In genomic region chr9:40192098-40193038, GRCm38 (mm10) we compare ENCODE assay signal across 8 mouse cellular contexts. TPM values are rescaled to one million over a fixed set of nuclear protein-coding genes. Genes with fewer than 3 reads are reported as not detected.
DNase-seq lines count a peak whose midpoint lies in the region; ATAC-seq lines count a peak whose summit lies in the region.

Gene Zfp202 (plus strand): TSS chr9:40192316.

- peak within 1 kb of the TSS; percentile 73 for H3K4me3 ChIP-seq in intestine, embryonic 14.5 days (ENCODE audit: low read depth, low read length)

- peak; percentile 96 for ATAC-seq in intestine, embryonic 14.5 days (replicated peaks; ENCODE audit: low FRiP score, low TSS enrichment, low read depth)
- ATAC-seq in megakaryocyte-erythroid progenitor cell, adult 5-6 weeks (replicated peaks; ENCODE audit: low FRiP score, low TSS enrichment, poor library complexity, severe bottlenecking): peak; percentile 90

- intact Hi-C loops in left cerebral cortex, postnatal 14 days (cut with DNase I): no loop called here

- peak; percentile 81 to 82 for DNase-seq in adrenal gland, adult 18-20 months (ENCODE audit: low spot score in 2 of 2)
- DNase-seq in embryo, embryonic 10.5 days (ENCODE audit: low spot score): peak; percentile 92
- peak; percentile 85 for DNase-seq in gastrocnemius, postnatal 25 days
- DNase-seq in intestine, embryonic 14.5 days (ENCODE audit: low spot score): peak; percentile 88
- DNase-seq in left cerebral cortex, postnatal 14 days (ENCODE audit: low spot score in 2 of 2): peak; percentile 82 to 89
- DNase-seq in right cerebral cortex, postnatal 14 days: peak; percentile 86
- peak; percentile 85 for DNase-seq in urinary bladder, postnatal 25 days (ENCODE audit: low spot score)

- H3K27ac ChIP-seq in intestine, embryonic 14.5 days (ENCODE audit: low read depth): peak within 1 kb of the TSS; percentile 73

- peak within 1 kb of the TSS; percentile 78 for H3K9ac ChIP-seq in intestine, embryonic 14.5 days (ENCODE audit: low read length)

- no peaks in the 10 kb centered on the region for H3K9me3 ChIP-seq in intestine, embryonic 14.5 days (ENCODE audit: control insufficient read depth, low read length)

- H3K4me1 ChIP-seq in intestine, embryonic 14.5 days (replicated peaks; ENCODE audit: control insufficient read depth, insufficient read depth, low read length): peaks cover 10% of the 10 kb centered on the region

- H3K36me3 ChIP-seq in intestine, embryonic 14.5 days (ENCODE audit: control insufficient read depth, insufficient read depth, low read length): no peaks in the 10 kb centered on the region

- H3K4me2 ChIP-seq in intestine, embryonic 14.5 days (ENCODE audit: low read length): peak within 1 kb of the TSS; percentile 88

- WGBS in intestine, embryonic 14.5 days: under 1% methylated on average over 62 of the region's 63 CpGs

- no peaks in the 10 kb centered on the region for H3K27me3 ChIP-seq in intestine, embryonic 14.5 days (replicated peaks; ENCODE audit: control insufficient read depth, insufficient read depth, low read length)

RNA-seq across cellular contexts. Expression of gene Zfp202, which starts in this region (rescaled TPM):
- 1 to 10 TPM; 3.1 to 5.0 TPM for total RNA-seq in adrenal gland, adult 18-20 months (2021)
- total RNA-seq in gastrocnemius, postnatal 25 days (2021): 1 to 10 TPM; 1.3 to 1.4 TPM
- polyA plus RNA-seq in intestine, embryonic 14.5 days (2014; fragmentation: Nextera tagmentation; extraction: Ambion mirVana): 5.0 and 5.4 TPM in 2 replicates
- total RNA-seq in left cerebral cortex, postnatal 14 days (2021): 1 to 10 TPM; 2.3 to 2.5 TPM
- total RNA-seq in megakaryocyte-erythroid progenitor cell, adult 5-6 weeks (2014; fragmentation: Nextera tagmentation): 5.2 and 6.4 TPM in 2 replicates
- total RNA-seq in megakaryocyte-erythroid progenitor cell, adult 5-6 weeks (2017): 2.2 and 5.1 TPM in 2 replicates

Comparison
In these comparisons a context has a peak if more than half of its experiments do, and no peak if none do; other contexts are left out.
1. Peak in every context shown above with its lines: DNase-seq, ATAC-seq, H3K4me3 ChIP-seq and H3K27ac ChIP-seq.